Mouse (Mus musculus) heart, postnatal 0 days (tissue): ENCODE measurements around the gene Zfp952. TPM values are rescaled to one million over a fixed set of nuclear protein-coding genes. Genes with fewer than 3 reads are reported as not detected.

ENCODE experiments used
- ATAC-seq: fragments of 200-750 bp; cut with Nextera tagmentation; 2 replicates; pipeline ENCODE4 v1.8.0; 2017; ENCODE audit warnings: low read depth, moderate number of reproducible peaks, moderate library complexity; ENCODE audit not compliant: insufficient read depth
- DNase-seq: peaks from one replicate; pipeline ENCODE4 v3.0.0-alpha.2; 2016; ENCODE audit warnings: low spot score
- H3K27ac ChIP-seq: fragments of 300-500 bp; sonication (generic); 2 replicates; pipeline ENCODE4 v1.5.1; 2014; ENCODE audit warnings: low read depth, mild to moderate bottlenecking
- H3K27me3 ChIP-seq: fragments of 300-500 bp; sonication (generic); 2 replicates; pipeline ENCODE4 v1.6.1; 2014; ENCODE audit warnings: low read length, mixed read lengths; ENCODE audit not compliant: control insufficient read depth, insufficient read depth
- H3K36me3 ChIP-seq: fragments of 300-500 bp; sonication (generic); replicated peaks from 2 replicates; pipeline ENCODE4 v1.6.1; 2014; ENCODE audit warnings: low read length, mixed read lengths; ENCODE audit not compliant: control insufficient read depth, insufficient read depth
- H3K4me1 ChIP-seq: fragments of 300-500 bp; sonication (generic); 2 replicates; pipeline ENCODE4 v1.6.1; 2014; ENCODE audit warnings: antibody characterized with exemption; ENCODE audit not compliant: control insufficient read depth, insufficient read depth
- H3K4me2 ChIP-seq: fragments of 300-500 bp; sonication (generic); 2 replicates; pipeline ENCODE4 v1.6.1; 2014; ENCODE audit warnings: low read depth, mild to moderate bottlenecking, low read length, moderate library complexity
- H3K4me3 ChIP-seq: fragments of 300-500 bp; sonication (generic); 2 replicates; pipeline ENCODE4 v1.5.1; 2014; ENCODE audit warnings: low read depth, low read length
- H3K9ac ChIP-seq: fragments of 300-500 bp; sonication (generic); replicated peaks from 2 replicates; pipeline ENCODE4 v1.6.1; 2014; ENCODE audit warnings: low read depth, low read length, mixed read lengths
- H3K9me3 ChIP-seq: fragments of 300-500 bp; sonication (generic); replicated peaks from 2 replicates; pipeline ENCODE4 v1.6.1; 2016; ENCODE audit warnings: low read length; ENCODE audit not compliant: control insufficient read depth
- CTCF ChIP-seq: IDR thresholded peaks from 2 replicates; pipeline ENCODE4 v1.5.1; 2016; ENCODE audit warnings: antibody characterized with exemption, control low read depth, low read depth
- EP300 ChIP-seq: IDR thresholded peaks from 2 replicates; pipeline ENCODE4 v1.6.1; 2016; ENCODE audit warnings: antibody characterized with exemption, low read depth
- WGBS: fragments of 180-500 bp; shearing (Covaris S2); extraction: QIAGEN DNeasy Blood & Tissue Kit; methylation state at CpG from one replicate; pipeline ENCODE4 v1.1.7; 2014; 5-methylcytosine and 5-hydroxymethylcytosine counted together
- polyA plus RNA-seq: library from polyadenylated mRNA; unstranded; fragments of >200 nt; fragmentation: Nextera tagmentation; extraction: Ambion mirVana; gene quantifications from 2 replicates; pipeline ENCODE4 v1.2.1, GENCODE M21; 2015
- total RNA-seq: library from RNA; depleted of rRNA; stranded (reverse); fragments of >200 nt; gene quantifications from 2 replicates; pipeline ENCODE4 v1.2.3, GENCODE M21; 2014; ENCODE audit warnings: low replicate concordance; rRNA removed

The Zfp952 gene
- total and polyA plus RNA-seq, 2 experiments from 2014 or later: 1.7 to 7.3 TPM

GRCm38 (mm10) chr17:33032900-33033891 lies 40.3 kb downstream of the Zfp952 start, which contains the start of gene Zfp763:
Gene Zfp763, minus strand, starts transcription at chr17:33033402.
- H3K9me3 ChIP-seq: no peaks in the 10 kb centered on the region
- peak within 1 kb of the TSS; percentile 92 for H3K27ac ChIP-seq
- peak; percentile 98 for ATAC-seq
- H3K36me3 ChIP-seq: no peaks in the 10 kb centered on the region
- peak within 1 kb of the TSS; percentile 92 for H3K9ac ChIP-seq
- peak within 1 kb of the TSS; percentile 74 for H3K4me2 ChIP-seq
- WGBS: 2% methylated on average over 27 of the region's 27 CpGs
- H3K27me3 ChIP-seq: no peaks in the 10 kb centered on the region
- TF ChIP-seq CTCF (peak; percentile 11; the same call in 1 of the 2 replicates), EP300 (no peak)
- peak; percentile 79 for DNase-seq
- peak within 1 kb of the TSS; percentile 98 for H3K4me3 ChIP-seq
- no peaks in the 10 kb centered on the region for H3K4me1 ChIP-seq

Other genes with a start within 250 kb of the Zfp952 start
- gene Zfp871, start 204.8 kb upstream of the Zfp952 start, total RNA-seq: 19.6 and 21.0 TPM in 2 replicates
- gene Zfp871, start 204.8 kb upstream of the Zfp952 start, polyA plus RNA-seq: 14.9 and 16.1 TPM in 2 replicates
- 0.12 TPM in 1 of 2 replicates, not detected in the other for gene Zfp811, start 183.2 kb upstream of the Zfp952 start, total RNA-seq
- gene Zfp811, start 183.2 kb upstream of the Zfp952 start, polyA plus RNA-seq: 0.31 and 0.69 TPM in 2 replicates
- 4.9 and 7.6 TPM in 2 replicates for gene Zfp799, start 162.9 kb upstream of the Zfp952 start, total RNA-seq
- gene Zfp799, start 162.9 kb upstream of the Zfp952 start, polyA plus RNA-seq: 4.3 and 5.7 TPM in 2 replicates
- 2.4 and 5.0 TPM in 2 replicates for gene Zfp870, start 101.5 kb upstream of the Zfp952 start, total RNA-seq
- gene Zfp870, start 101.5 kb upstream of the Zfp952 start, polyA plus RNA-seq: 5.2 and 5.9 TPM in 2 replicates
- not detected in 2 replicates for gene Cyp4f14, start 75.8 kb upstream of the Zfp952 start, total RNA-seq
- gene Cyp4f14, start 75.8 kb upstream of the Zfp952 start, polyA plus RNA-seq: not detected in 2 replicates
- 4.8 and 27.1 TPM in 2 replicates for gene Cyp4f13, start 45.7 kb upstream of the Zfp952 start, total RNA-seq
- 8.3 and 10.3 TPM in 2 replicates for gene Cyp4f13, start 45.7 kb upstream of the Zfp952 start, polyA plus RNA-seq
- gene Zfp472, start 27.3 kb upstream of the Zfp952 start, total RNA-seq: 3.5 and 4.9 TPM in 2 replicates
- 3.5 and 3.8 TPM in 2 replicates for gene Zfp472, start 27.3 kb upstream of the Zfp952 start, polyA plus RNA-seq
- gene Zfp763, start 40.3 kb downstream of the Zfp952 start, total RNA-seq: 1.9 and 3.3 TPM in 2 replicates
- gene Zfp763, start 40.3 kb downstream of the Zfp952 start, polyA plus RNA-seq: 3.3 and 3.7 TPM in 2 replicates
- not detected in 2 replicates for gene 4921501E09Rik, start 74.9 kb downstream of the Zfp952 start, total RNA-seq
- not detected in 2 replicates for gene 4921501E09Rik, start 74.9 kb downstream of the Zfp952 start, polyA plus RNA-seq
- gene Zfp563, start 96.2 kb downstream of the Zfp952 start, total RNA-seq: 2.3 and 4.0 TPM in 2 replicates
- 4.3 and 4.8 TPM in 2 replicates for gene Zfp563, start 96.2 kb downstream of the Zfp952 start, polyA plus RNA-seq
- gene Morc2b, start 146.6 kb downstream of the Zfp952 start, total RNA-seq: 1.0 TPM in 1 of 2 replicates, not detected in the other
- gene Morc2b, start 146.6 kb downstream of the Zfp952 start, polyA plus RNA-seq: 0.03 and 0.18 TPM in 2 replicates
- gene Olfr55, start 175.3 kb downstream of the Zfp952 start, total RNA-seq: not detected in 2 replicates
- not detected in 2 replicates for gene Olfr55, start 175.3 kb downstream of the Zfp952 start, polyA plus RNA-seq
- gene Olfr239, start 198.2 kb downstream of the Zfp952 start, total RNA-seq: not detected in 2 replicates
- not detected in 2 replicates for gene Olfr239, start 198.2 kb downstream of the Zfp952 start, polyA plus RNA-seq
- gene Olfr1564, start 228.6 kb downstream of the Zfp952 start, total RNA-seq: not detected in 2 replicates
- gene Olfr1564, start 228.6 kb downstream of the Zfp952 start, polyA plus RNA-seq: 0.01 TPM in 1 of 2 replicates, not detected in the other